In genomic region chr7:76780446-76780845, GRCm38 (mm10) we compare ENCODE assay signal across 31 mouse cellular contexts.
"Had no signal": no experiment of that assay in that cellular context is flagged by ENCODE, and none has a peak within 500 bp of the region (broad histone marks: within the 10 kb centered on the region; RNA-seq: fewer than 3 reads in every experiment).

No protein-coding gene starts in this region.

- ATAC-seq: liver, embryonic 12.5 days; liver, postnatal 0 days; lung, postnatal 0 days; midbrain, embryonic 13.5 days; midbrain, embryonic 15.5 days; midbrain, embryonic 16.5 days had no signal

- H3K4me3 ChIP-seq: limb, embryonic 10.5 days; limb, embryonic 12.5 days; limb, embryonic 13.5 days; limb, embryonic 15.5 days; liver, embryonic 12.5 days; liver, embryonic 13.5 days; liver, embryonic 15.5 days; lung, embryonic 15.5 days; megakaryocyte, embryonic 14.5 days; midbrain, embryonic 10.5 days; midbrain, embryonic 12.5 days; midbrain, embryonic 13.5 days; midbrain, embryonic 15.5 days; myocyte had no signal

- H3K27ac ChIP-seq: limb, embryonic 10.5 days; limb, embryonic 12.5 days; limb, embryonic 13.5 days; limb, embryonic 15.5 days; liver, embryonic 12.5 days; liver, embryonic 13.5 days; liver, embryonic 14.5 days; liver, embryonic 15.5 days; lung, embryonic 15.5 days; macrophage; midbrain, embryonic 10.5 days; midbrain, embryonic 12.5 days; midbrain, embryonic 13.5 days; midbrain, embryonic 15.5 days had no signal

- DNase-seq: left cerebral cortex, postnatal 4 days; liver; liver, embryonic 13.5 days; liver, postnatal 0 days; lung, adult 18-20 months; lung, adult 2 months; lung, embryonic 14.5 days; lung, postnatal 10 days; lung, postnatal 14 days; lung, postnatal 36 days; lung, postnatal 4 days; midbrain, embryonic 14.5 days had no signal

- H3K27me3 ChIP-seq: limb, embryonic 15.5 days; liver, embryonic 12.5 days; liver, embryonic 13.5 days; liver, embryonic 15.5 days; lung, embryonic 15.5 days; megakaryocyte, embryonic 14.5 days; midbrain, embryonic 12.5 days; midbrain, embryonic 15.5 days had no signal

- H3K4me1 ChIP-seq: liver, embryonic 12.5 days; liver, embryonic 13.5 days; liver, embryonic 15.5 days; lung, embryonic 15.5 days; megakaryocyte, embryonic 14.5 days had no signal

- H3K9me3 ChIP-seq: limb, embryonic 10.5 days; limb, embryonic 12.5 days; limb, embryonic 13.5 days; limb, embryonic 15.5 days; liver, embryonic 12.5 days; liver, embryonic 13.5 days; liver, embryonic 15.5 days; lung, embryonic 15.5 days; megakaryocyte, embryonic 14.5 days; midbrain, embryonic 10.5 days; midbrain, embryonic 12.5 days; midbrain, embryonic 13.5 days; midbrain, embryonic 15.5 days had no signal

- H3K36me3 ChIP-seq: limb, embryonic 10.5 days; limb, embryonic 12.5 days; limb, embryonic 13.5 days; limb, embryonic 15.5 days; liver, embryonic 12.5 days; liver, embryonic 13.5 days; liver, embryonic 15.5 days; lung, embryonic 15.5 days; midbrain, embryonic 10.5 days; midbrain, embryonic 12.5 days; midbrain, embryonic 13.5 days; midbrain, embryonic 15.5 days had no signal

- H3K4me2 ChIP-seq: limb, embryonic 12.5 days; limb, embryonic 13.5 days; limb, embryonic 15.5 days; liver, embryonic 11.5 days; liver, embryonic 12.5 days; liver, embryonic 13.5 days; liver, embryonic 15.5 days; lung, embryonic 14.5 days; lung, embryonic 15.5 days; midbrain, embryonic 11.5 days; midbrain, embryonic 12.5 days; midbrain, embryonic 13.5 days; midbrain, embryonic 15.5 days had no signal

- H3K9ac ChIP-seq: limb, embryonic 12.5 days; limb, embryonic 13.5 days; limb, embryonic 15.5 days; liver, embryonic 12.5 days; liver, embryonic 13.5 days; liver, embryonic 14.5 days; liver, embryonic 15.5 days; liver, postnatal 0 days; lung, embryonic 14.5 days; lung, embryonic 15.5 days; midbrain, embryonic 12.5 days; midbrain, embryonic 13.5 days; midbrain, embryonic 15.5 days had no signal
